Mouse (Mus musculus) CH12.LX (cell line): ENCODE data around the gene Mapk13.

ENCODE experiments used
- BHLHE40 ChIP-seq: IDR thresholded peaks from 2 replicates; pipeline ENCODE4 v1.6.1; 2011; ENCODE audit warnings: mild to moderate bottlenecking, low read depth, low read length, improper control_type of control experiment
- CTCF ChIP-seq, 2 experiments: IDR thresholded peaks in 1 of 2; conservative IDR thresholded peaks in 1 of 2; 2 replicates each; pipeline ENCODE4 v1.5.1; 2011 to 2012; ENCODE audit warnings: low read depth in 2 of 2, low read length in 2 of 2, improper control_type of control experiment in 1 of 2, inconsistent platforms in 1 of 2, mild to moderate bottlenecking in 1 of 2, moderate library complexity in 1 of 2
- E2F4 ChIP-seq: IDR thresholded peaks from 2 replicates; pipeline ENCODE4 v1.6.1; 2011; ENCODE audit warnings: low read depth, low read length, improper control_type of control experiment; ENCODE audit not compliant: insufficient replicate concordance
- ELF1 ChIP-seq: IDR thresholded peaks from 2 replicates; pipeline ENCODE4 v1.6.1; 2014; ENCODE audit warnings: low read depth, mild to moderate bottlenecking, inconsistent platforms, low read length, improper control_type of control experiment
- ETS1 ChIP-seq: conservative IDR thresholded peaks from 2 replicates; pipeline ENCODE4 v1.6.1; 2012; ENCODE audit warnings: low read depth, mild to moderate bottlenecking, inconsistent platforms, low read length, improper control_type of control experiment, moderate library complexity
- KAT2A ChIP-seq: IDR thresholded peaks from 2 replicates; pipeline ENCODE4 v1.6.1; 2012; ENCODE audit warnings: low read length, improper control_type of control experiment, inconsistent platforms; ENCODE audit not compliant: insufficient replicate concordance
- MEF2A ChIP-seq: IDR thresholded peaks from 2 replicates; pipeline ENCODE4 v1.6.1; 2014; ENCODE audit warnings: low read depth, mild to moderate bottlenecking, inconsistent platforms, low read length, improper control_type of control experiment, borderline replicate concordance
- POLR2A ChIP-seq: IDR thresholded peaks from 2 replicates; pipeline ENCODE4 v1.6.1; 2011; ENCODE audit warnings: low read depth, mild to moderate bottlenecking, improper control_type of control experiment, low read length
- POLR2AphosphoS2 ChIP-seq: IDR thresholded peaks from 2 replicates; pipeline ENCODE4 v1.6.1; 2011; ENCODE audit warnings: low read depth, low read length, improper control_type of control experiment
- RAD21 ChIP-seq: IDR thresholded peaks from 2 replicates; pipeline ENCODE4 v1.6.1; 2011; ENCODE audit warnings: low read depth, mild to moderate bottlenecking, low read length, improper control_type of control experiment, moderate library complexity
- SMC3 ChIP-seq: IDR thresholded peaks from 2 replicates; pipeline ENCODE4 v1.6.1; 2011; ENCODE audit warnings: low read depth, low read length, improper control_type of control experiment
- ZC3H11A ChIP-seq: IDR thresholded peaks from 2 replicates; pipeline ENCODE4 v1.6.1; 2012; ENCODE audit warnings: low read depth, mild to moderate bottlenecking, inconsistent platforms, low read length, improper control_type of control experiment

DNA sequence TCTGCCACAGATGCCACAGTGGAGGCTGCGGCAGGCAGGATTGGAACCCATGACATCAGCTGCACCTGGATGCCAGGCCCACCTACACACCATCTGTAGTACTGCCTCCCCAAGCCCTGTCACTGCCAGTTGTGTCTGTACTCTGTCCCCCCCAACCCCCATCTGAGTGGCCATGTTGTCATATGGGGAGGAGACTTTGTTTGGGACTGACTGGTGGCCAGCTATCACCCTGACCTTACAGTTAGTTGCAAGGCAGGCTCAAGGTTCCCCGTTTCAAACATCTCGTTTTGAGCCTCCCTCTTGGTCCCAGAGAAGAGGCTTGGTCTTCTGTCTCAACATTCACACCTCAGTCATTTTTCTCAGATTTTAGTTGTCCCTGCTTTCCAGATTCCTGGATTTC is 10.6 kb downstream of the Mapk13 start:
- TF ChIP-seq ZC3H11A (no peak), CTCF (conservative IDR thresholded peaks at IDR 0.05 in 1 of 2, IDR thresholded peaks at IDR 0.05 in 1 of 2; ENCODE audit: low read depth in 2 of 2, low read length in 2 of 2) (no peak), POLR2A (no peak), ELF1 (no peak), ETS1 (no peak), RAD21 (no peak), BHLHE40 (no peak), MEF2A (no peak), KAT2A (no peak), POLR2AphosphoS2 (no peak), E2F4 (no peak), SMC3 (no peak)
